Mouse (Mus musculus): ENCODE results near the gene Slc1a2.

Gene Slc1a2

DNA sequence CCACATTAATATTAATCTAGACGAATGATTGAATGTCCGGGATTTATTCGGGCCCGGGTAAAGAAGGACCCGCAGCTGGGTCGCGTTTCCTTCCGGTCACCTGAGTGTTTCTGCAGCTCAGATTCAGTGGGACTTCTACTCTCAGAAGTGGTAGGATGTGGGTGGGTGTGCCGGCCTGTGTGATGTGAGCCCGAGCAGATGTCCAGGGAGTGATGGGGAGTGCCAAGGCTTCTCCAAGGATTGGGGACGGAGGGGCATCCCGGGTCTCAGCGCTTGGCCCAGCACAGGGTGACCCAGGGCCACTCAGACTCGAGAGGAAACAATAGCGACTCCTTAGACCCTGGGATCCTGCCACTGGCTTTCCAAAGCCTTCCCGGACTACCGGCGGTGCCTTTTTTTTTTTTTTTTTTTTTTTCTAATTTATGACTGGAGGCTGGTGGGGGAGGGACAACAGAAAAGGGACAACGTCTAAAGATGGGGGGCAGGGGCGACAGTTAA is at the start of gene Slc1a2:
Gene Slc1a2, plus strand, starts transcription at position 497 of the 498 bp plus-strand sequence.
- DNase-seq (ENCODE audit: low read depth in 2 of 2, low spot score in 2 of 2): no peak

GRCm38 (mm10) chr2:102610485-102610884 is 48.0 kb upstream of the Slc1a2 start:
- no peak for DNase-seq (ENCODE audit: low read depth in 2 of 2, low spot score in 2 of 2)

GRCm38 (mm10) chr2:102616637-102617036 is 41.8 kb upstream of the Slc1a2 start:
- DNase-seq (ENCODE audit: low read depth in 2 of 2, low spot score in 2 of 2): no peak

DNA sequence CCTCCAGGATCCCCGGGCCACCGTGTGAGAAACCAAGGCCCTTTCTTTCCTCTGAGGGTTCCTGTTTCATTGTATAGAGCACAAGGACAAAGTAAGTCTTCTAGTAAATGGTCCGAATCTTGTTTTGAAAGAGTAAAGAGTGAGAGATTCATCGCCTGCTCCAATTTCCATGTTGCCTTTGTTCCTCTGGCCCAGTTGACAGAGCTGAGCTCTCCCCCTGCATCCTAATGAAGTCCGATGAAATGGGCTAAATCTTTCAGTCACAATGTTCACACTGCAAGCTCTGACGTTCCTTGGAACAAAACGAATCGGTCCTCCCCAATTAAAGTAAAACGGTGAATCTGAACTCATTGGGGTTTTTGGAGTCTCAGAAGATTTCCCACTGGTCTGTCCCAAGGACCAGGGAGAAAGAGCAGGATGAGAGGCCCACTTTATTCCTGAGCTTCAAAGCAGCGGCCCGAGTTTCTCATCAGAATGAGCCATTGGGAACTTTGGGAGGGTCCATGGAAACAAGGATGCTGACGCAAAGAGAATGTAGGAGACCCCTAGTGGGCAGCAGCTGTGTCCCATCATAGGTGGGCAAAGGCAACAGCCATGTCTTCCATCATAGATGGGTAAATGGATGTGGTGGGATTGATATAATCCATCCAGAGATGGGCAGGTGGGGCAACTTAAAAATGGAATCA is 37.6 kb upstream of the Slc1a2 start:
- DNase-seq (ENCODE audit: low read depth in 2 of 2, low spot score in 2 of 2): no peak

- DNase-seq (ENCODE audit: low read depth in 2 of 2, low spot score in 2 of 2): no peak
Measured at GRCm38 (mm10) chr2:102622176-102622575, 36.3 kb upstream of the Slc1a2 start.

- no peak for DNase-seq (ENCODE audit: low read depth in 2 of 2, low spot score in 2 of 2)
Measured at GRCm38 (mm10) chr2:102622943-102623342, 35.5 kb upstream of the Slc1a2 start.

DNA sequence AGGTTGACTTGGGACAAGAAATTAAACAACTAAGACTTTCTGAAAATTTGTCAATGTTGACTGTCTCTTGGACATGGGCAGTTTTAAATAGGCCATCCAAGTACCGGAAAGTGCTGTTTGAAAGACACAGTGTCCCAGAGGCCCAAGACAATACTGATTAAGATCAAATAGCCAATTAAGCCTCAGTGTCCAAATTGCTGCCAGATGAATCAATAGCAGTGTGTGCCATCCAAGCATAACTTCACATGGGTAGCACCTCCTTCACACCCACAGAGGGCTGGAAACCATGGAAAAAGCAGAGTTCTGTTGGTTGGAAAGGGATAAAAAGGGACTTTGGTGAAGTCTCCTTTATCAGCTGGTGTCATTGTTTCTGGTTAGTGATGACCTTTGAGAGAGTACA is 33.9 kb upstream of the Slc1a2 start:
- DNase-seq (ENCODE audit: low read depth in 2 of 2, low spot score in 2 of 2): no peak

DNA sequence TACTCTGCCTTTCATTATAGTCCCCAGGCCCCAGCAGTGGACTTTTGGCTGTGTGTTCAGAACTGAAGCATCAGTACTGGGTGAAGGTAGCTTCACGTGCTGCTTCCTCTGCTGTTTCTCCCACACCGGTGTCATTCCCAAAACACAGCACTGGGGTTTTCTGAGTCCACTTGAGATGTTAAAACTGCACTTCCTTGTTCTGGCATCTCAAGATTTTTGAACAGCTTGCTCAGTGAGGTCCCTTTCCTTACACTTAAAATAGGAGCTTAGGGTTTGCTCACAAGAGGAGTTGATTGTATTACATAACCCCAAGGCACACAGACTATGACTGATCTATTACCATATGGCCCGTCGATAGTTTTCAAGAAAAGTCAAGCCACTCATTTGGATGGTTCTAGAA is 26.1 kb upstream of the Slc1a2 start:
- DNase-seq (ENCODE audit: low read depth in 2 of 2, low spot score in 2 of 2): no peak

DNA sequence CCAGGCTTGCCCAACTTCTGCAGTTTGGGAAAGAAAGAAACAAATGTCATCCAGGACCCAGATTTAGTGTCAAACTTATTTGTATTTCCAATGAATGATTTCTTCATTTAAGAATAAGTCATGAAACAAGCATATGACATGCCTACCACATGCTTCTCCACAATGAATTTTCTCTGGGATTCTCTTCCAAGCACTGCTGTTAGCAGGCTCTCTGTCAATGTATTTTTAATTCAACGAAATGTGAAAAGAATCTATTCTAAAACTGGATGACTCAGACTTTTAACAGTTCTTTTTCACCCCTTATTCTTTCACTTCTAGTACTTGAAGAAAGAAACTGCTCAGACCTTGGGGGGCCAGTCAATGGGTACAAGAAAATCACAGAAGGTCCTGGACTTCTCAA is 24.4 kb upstream of the Slc1a2 start:
- DNase-seq (ENCODE audit: low read depth in 2 of 2, low spot score in 2 of 2): no peak

DNA sequence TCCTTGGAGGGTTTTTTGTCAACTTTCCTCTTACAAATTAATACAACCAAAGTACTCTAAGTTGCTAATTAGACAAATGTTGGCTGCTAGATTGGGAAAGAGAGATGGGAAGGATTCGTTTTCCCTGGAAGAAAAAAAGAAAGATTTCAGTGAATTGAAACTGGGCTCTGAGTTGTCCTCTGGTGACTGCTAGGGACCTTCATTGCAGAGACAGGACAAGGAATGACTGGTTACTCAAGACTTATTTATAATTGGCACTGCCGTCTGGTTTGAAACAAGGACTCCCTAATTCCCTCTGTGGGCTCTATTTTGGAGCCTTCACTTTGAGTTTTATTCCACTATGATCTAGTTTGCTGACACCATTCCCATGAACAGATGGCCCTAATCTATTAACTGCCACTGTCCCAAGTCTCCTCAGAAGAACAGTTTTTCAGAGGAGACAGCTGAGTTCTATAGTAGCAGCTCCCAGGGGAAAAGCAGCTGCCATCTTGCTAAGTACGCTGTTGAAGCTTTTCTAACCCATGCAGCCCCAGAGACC is 22.9 kb upstream of the Slc1a2 start:
- no peak for DNase-seq (ENCODE audit: low read depth in 2 of 2, low spot score in 2 of 2)

DNA sequence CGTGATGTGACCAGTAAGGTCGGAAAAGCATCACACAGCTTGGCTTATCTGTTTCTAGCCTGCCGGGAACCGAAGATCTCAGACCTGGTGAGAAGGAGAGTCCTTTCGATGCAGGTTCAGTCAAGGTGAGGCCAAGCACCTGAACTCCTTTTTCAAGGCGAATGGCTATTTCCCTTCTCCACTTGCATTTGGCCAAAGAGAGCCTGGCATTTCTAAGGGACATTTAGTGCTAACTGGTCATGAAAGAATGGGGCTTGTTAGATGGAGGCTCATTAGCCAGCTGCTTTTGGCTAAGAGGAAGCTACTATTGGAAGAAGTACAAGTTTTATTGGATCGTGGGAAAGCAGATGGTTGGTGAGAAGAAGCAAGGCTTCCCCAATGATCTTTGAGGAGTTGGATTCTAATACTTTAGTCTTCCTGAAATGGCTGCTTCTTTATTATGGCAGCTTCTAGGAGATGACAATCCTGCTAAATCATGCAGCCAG is 22.3 kb upstream of the Slc1a2 start:
- no peak for DNase-seq (ENCODE audit: low read depth in 2 of 2, low spot score in 2 of 2)

- DNase-seq (ENCODE audit: low read depth in 2 of 2, low spot score in 2 of 2): no peak
Measured at GRCm38 (mm10) chr2:102638140-102638539, 20.3 kb upstream of the Slc1a2 start.

DNA sequence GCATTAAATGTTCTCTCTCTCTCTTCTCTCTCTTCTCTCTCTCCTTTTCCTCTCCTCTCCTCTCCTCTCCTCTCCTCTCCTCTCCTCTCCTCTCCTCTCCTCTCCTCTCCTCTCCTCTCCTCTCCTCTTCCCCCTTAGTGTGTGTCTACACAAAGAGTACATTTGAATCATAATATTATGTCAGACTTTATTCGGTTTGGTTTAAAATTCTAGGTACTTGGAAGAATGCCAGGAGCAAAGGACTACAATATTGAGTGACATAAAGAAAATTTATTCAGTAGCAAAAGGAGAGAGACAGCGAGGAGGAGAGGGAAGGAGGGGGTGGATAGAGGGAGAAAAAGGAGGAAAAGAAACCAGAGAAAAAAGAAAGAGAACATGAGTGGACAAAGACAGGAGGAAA is 19.8 kb upstream of the Slc1a2 start:
- no peak for DNase-seq (ENCODE audit: low read depth in 2 of 2, low spot score in 2 of 2)

DNA sequence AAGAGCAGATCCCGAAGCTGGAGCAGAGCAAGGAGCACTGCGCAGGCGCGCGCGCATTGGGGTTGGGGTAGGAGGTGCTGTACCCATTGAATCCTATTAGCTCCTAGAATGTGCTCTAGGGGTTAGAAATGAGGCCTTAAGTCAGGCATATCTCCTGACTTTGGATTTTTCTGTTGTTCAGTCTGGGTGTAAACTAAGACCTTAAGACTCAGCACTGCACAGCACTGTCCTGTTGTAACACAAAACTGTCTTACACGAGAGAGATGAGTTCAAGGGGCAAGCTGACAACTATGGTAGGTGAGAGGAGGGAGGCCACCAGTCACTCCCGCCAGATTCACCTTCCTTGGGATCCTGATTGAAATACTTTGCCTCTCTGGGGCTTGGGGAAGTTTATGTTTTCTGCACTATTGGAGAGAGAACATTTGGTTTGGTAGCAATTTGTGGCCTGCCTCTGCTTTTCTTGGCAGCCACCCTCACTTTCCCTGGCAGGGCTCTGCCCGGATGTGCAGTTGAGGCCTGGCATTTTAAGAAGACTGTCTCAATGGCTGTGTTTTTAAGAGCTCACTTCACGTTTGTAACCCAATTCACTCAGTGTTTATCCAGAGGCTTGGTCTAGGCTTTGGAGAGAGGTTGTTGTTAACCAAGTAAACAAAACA is 9.5 kb upstream of the Slc1a2 start:
- no peak for DNase-seq (ENCODE audit: low read depth in 2 of 2, low spot score in 2 of 2)

GRCm38 (mm10) chr2:102650322-102650721 is 8.1 kb upstream of the Slc1a2 start:
- no peak for DNase-seq (ENCODE audit: low read depth in 2 of 2, low spot score in 2 of 2)

DNA sequence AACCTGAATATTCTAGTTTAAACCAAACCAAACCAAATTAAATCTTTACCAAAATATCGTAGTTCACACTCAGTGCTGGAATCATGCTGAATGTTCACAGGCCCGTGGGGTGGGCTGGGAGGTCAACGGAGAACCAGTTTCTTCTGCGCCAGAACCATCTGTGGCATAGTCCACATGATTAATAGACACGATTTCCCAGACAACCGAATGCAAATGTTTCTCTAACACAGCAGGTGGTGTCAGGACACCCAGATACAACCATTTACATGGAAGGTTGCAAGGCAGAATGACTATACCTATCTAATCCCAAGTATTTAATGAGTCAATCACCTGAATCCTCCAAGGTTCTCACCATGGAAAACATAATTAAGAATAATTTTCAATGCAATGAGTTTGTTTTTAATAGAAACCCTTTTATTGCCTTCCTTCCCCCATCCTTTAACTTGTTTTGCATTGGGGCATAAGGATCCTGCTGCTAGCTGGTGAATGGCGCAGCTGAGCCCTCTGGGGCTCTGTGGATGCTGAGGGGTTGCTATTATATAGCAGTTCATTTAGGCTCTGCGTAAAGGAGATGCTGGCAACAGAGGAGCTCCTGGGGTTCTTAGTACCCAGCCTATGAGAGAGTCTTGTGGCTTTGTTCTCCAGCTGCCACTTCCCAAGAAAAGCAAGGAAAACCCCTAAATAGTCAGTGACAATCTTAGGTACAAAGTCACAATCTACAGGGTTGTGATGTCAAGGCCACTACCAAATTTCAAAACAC is 2.3 kb upstream of the Slc1a2 start:
- DNase-seq (ENCODE audit: low read depth in 2 of 2, low spot score in 2 of 2): no peak

- DNase-seq (ENCODE audit: low read depth in 2 of 2, low spot score in 2 of 2): no peak
Measured at GRCm38 (mm10) chr2:102657726-102658125, 733 bp upstream of the Slc1a2 start.

DNA sequence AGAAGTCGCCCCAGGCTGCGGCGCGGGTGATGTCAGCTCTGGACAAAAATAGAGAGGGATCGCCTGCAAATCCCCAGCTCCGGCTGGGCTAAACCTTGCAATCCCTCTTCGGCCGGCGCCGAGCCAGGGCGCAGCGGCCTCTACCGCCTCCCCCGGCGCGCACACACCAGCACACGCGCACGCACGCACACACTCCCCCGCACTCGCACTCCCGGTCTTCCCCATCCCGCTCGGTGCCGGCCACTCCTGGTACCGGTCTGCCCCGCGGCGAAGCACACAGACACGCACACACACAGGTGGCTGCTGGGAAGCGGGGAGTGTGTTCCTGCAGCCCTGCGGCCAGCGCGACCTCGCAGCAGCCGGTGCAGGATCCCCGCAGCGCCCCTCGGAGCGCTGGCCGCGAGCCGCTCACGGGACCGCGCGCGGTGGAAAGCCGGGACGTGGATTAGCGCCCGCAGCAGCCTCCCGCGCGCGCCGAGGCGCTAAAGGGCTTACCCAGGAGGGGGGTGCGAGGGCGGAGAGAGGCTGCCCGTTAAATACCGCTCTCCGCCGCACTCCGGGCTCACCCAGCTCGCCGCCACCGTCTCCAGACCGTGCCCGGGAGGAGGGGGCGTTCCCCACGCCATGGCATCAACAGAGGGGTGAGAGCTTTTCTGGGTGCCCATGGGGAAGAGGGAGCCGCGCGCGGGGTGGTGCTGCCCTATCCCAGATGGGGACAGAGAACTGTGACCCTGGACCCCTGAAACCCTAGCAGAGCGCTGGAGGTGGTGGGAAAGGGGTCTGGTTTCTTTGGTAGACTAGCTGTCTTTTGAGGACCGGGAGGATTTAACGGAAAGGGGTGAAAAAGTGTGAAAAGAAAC is 432 bp downstream of the Slc1a2 start:
- no peak for DNase-seq (ENCODE audit: low read depth in 2 of 2, low spot score in 2 of 2)

- DNase-seq (ENCODE audit: low read depth in 2 of 2, low spot score in 2 of 2): no peak
Measured at GRCm38 (mm10) chr2:102659521-102659830, 1.0 kb downstream of the Slc1a2 start.

- DNase-seq (ENCODE audit: low read depth in 2 of 2, low spot score in 2 of 2): no peak
Measured at GRCm38 (mm10) chr2:102661052-102661451, 2.6 kb downstream of the Slc1a2 start.

GRCm38 (mm10) chr2:102662911-102663310 is 4.5 kb downstream of the Slc1a2 start:
- DNase-seq (ENCODE audit: low read depth in 2 of 2, low spot score in 2 of 2): no peak
